Comparison of ENCODE assay signal across 19 mouse cellular contexts in genomic region chr17:90997714-90998113, GRCm38 (mm10).
DNase-seq lines count a peak whose midpoint lies in the region; TF ChIP-seq lines count a peak whose summit lies in the region.
"Had no signal": no experiment of that assay in that cellular context is flagged by ENCODE, and none has a peak within 500 bp of the region (broad histone marks: within the 10 kb centered on the region; RNA-seq: fewer than 3 reads in every experiment).

No protein-coding gene starts in this region.

- no peaks in the 10 kb centered on the region for H3K79me2 ChIP-seq in heart, adult 2 months (replicated peaks; ENCODE audit: control insufficient read depth, insufficient read depth, low read length)

- intact Hi-C loops in heart, adult 2 months (cut with DNase I): no loop called here

- no peak for TF ChIP-seq CTCF in layer of hippocampus, adult 2 months (conservative IDR thresholded peaks at IDR 0.05)
- TF ChIP-seq CTCF in heart, adult 2 months (IDR thresholded peaks at IDR 0.05): no peak

- peak overlapping the region; percentile 86 for H3K27ac ChIP-seq in layer of hippocampus, adult 2 months
- H3K27ac ChIP-seq in heart, adult 2 months: no peak overlapping the region
- H3K27ac ChIP-seq: hindbrain, embryonic 10.5 days; limb, embryonic 10.5 days; macrophage; neural tube, embryonic 15.5 days; stomach, embryonic 15.5 days had no signal

- 28% methylated on average over 1 of the region's 1 CpGs for WGBS in heart, adult 2 months

- DNase-seq in layer of hippocampus, adult 2 months (ENCODE audit: low spot score in 2 of 2): no peak
- no peak for DNase-seq in layer of hippocampus, adult 11-12 months (ENCODE audit: low spot score)
- peak; percentile 68 for DNase-seq in 416B (ENCODE audit: low read depth)
- DNase-seq in brain, adult 2 months (ENCODE audit: low read depth, low spot score): peak; percentile 30
- no peak for DNase-seq in cerebellum, postnatal 4 days (ENCODE audit: low spot score in 2 of 2)
- DNase-seq in heart, adult 2 months: no peak
- DNase-seq: adrenal gland, postnatal 10 days; B cell, adult 2 months; cerebellum, adult 8-10 months; cerebellum, postnatal 36 days; kidney, adult 18-20 months; kidney, postnatal 4 days; thymus, postnatal 36 days had no signal

- no peak overlapping the region for H3K9ac ChIP-seq in heart, adult 2 months (ENCODE audit: low read depth, low read length)
- H3K9ac ChIP-seq: neural tube, embryonic 15.5 days; stomach, embryonic 15.5 days had no signal

- no peaks in the 10 kb centered on the region for H3K36me3 ChIP-seq in megakaryocyte, embryonic 14.5 days (replicated peaks; ENCODE audit: low read length)
- H3K36me3 ChIP-seq in heart, adult 2 months (ENCODE audit: control insufficient read depth, insufficient read depth, low read length): no peaks in the 10 kb centered on the region
- H3K36me3 ChIP-seq: hindbrain, embryonic 10.5 days; limb, embryonic 10.5 days; neural tube, embryonic 15.5 days; stomach, embryonic 15.5 days had no signal

- peaks cover 8% of the 10 kb centered on the region for H3K4me1 ChIP-seq in megakaryocyte, embryonic 14.5 days
- H3K4me1 ChIP-seq in heart, adult 2 months (ENCODE audit: control insufficient read depth, insufficient read depth, low read length): peaks cover 2% of the 10 kb centered on the region; the same call in 1 of the 2 replicates
- H3K4me1 ChIP-seq: limb, embryonic 10.5 days; neural tube, embryonic 15.5 days; stomach, embryonic 15.5 days had no signal

- no peak overlapping the region for H3K4me3 ChIP-seq in layer of hippocampus, adult 2 months
- peak overlapping the region; percentile 69 for H3K4me3 ChIP-seq in megakaryocyte, embryonic 14.5 days (replicated peaks)
- H3K4me3 ChIP-seq in heart, adult 2 months: no peak overlapping the region
- H3K4me3 ChIP-seq: hindbrain, embryonic 10.5 days; limb, embryonic 10.5 days; neural tube, embryonic 15.5 days; stomach, embryonic 15.5 days had no signal

- no peaks in the 10 kb centered on the region for H3K9me3 ChIP-seq in megakaryocyte, embryonic 14.5 days
- H3K9me3 ChIP-seq: hindbrain, embryonic 10.5 days; limb, embryonic 10.5 days; neural tube, embryonic 15.5 days; stomach, embryonic 15.5 days had no signal

- no peaks in the 10 kb centered on the region for H3K27me3 ChIP-seq in megakaryocyte, embryonic 14.5 days (replicated peaks)
- no peaks in the 10 kb centered on the region for H3K27me3 ChIP-seq in heart, adult 2 months (ENCODE audit: control insufficient read depth, insufficient read depth, low read length)
- H3K27me3 ChIP-seq: neural tube, embryonic 15.5 days; stomach, embryonic 15.5 days had no signal

- no peak for TF ChIP-seq POLR2A in heart, adult 2 months (IDR thresholded peaks at IDR 0.05; ENCODE audit: insufficient read depth, low read depth, low read length)

- TF ChIP-seq EP300 in heart, adult 2 months (IDR thresholded peaks at IDR 0.05; ENCODE audit: insufficient read depth, low read depth, low read length): no peak

Comparison
In these comparisons a context has a peak if more than half of its experiments do, and no peak if none do; other contexts are left out.
1. DNase-seq: peak in 416B (single experiment) and brain, adult 2 months (single experiment); none in layer of hippocampus, adult 2 months (0 of 2), layer of hippocampus, adult 11-12 months (single experiment), cerebellum, postnatal 4 days (0 of 2) and heart, adult 2 months (0 of 2).